Mouse (Mus musculus) midbrain, embryonic 11.5 days (tissue): ENCODE results near the gene Ckm. TPM values are rescaled to one million over a fixed set of nuclear protein-coding genes. Genes with fewer than 3 reads are reported as not detected.
A peak's percentile ranks its signal among the peaks of the same experiment; 100 is the strongest.

ENCODE experiments used
- ATAC-seq: fragments of 200-750 bp; cut with Nextera tagmentation; 2 replicates; pipeline ENCODE4 v1.8.0; 2017; ENCODE audit warnings: moderate TSS enrichment, moderate library complexity; ENCODE audit not compliant: low FRiP score
- DNase-seq: peaks from one replicate; pipeline ENCODE4 v3.0.0; 2015; ENCODE audit warnings: low spot score; ENCODE audit errors: missing footprints
- H3K27ac ChIP-seq: fragments of 300-500 bp; sonication (generic); 2 replicates; pipeline ENCODE4 v1.5.1; 2014; ENCODE audit warnings: low read depth, low read length
- H3K27me3 ChIP-seq: fragments of 300-500 bp; sonication (generic); 2 replicates; pipeline ENCODE4 v1.6.1; 2014; ENCODE audit warnings: mild to moderate bottlenecking, low read length, moderate library complexity, mixed read lengths; ENCODE audit not compliant: control insufficient read depth, insufficient read depth
- H3K36me3 ChIP-seq: fragments of 300-500 bp; sonication (generic); 2 replicates; pipeline ENCODE4 v1.6.1; 2014; ENCODE audit warnings: mild to moderate bottlenecking, low read length, moderate library complexity, mixed read lengths; ENCODE audit not compliant: control insufficient read depth, insufficient read depth
- H3K4me1 ChIP-seq: fragments of 300-500 bp; sonication (generic); 2 replicates; pipeline ENCODE4 v1.6.1; 2014; ENCODE audit warnings: low read length; ENCODE audit not compliant: control insufficient read depth, insufficient read depth
- H3K4me2 ChIP-seq: fragments of 300-500 bp; sonication (generic); 2 replicates; pipeline ENCODE4 v1.6.1; 2014; ENCODE audit warnings: mild to moderate bottlenecking, moderate library complexity
- H3K4me3 ChIP-seq: fragments of 300-500 bp; sonication (generic); 2 replicates; pipeline ENCODE4 v1.5.1; 2014; ENCODE audit warnings: low read depth, low read length
- H3K9ac ChIP-seq: fragments of 300-500 bp; sonication (generic); 2 replicates; pipeline ENCODE4 v1.6.1; 2014; ENCODE audit warnings: low read length
- H3K9me3 ChIP-seq: fragments of 300-500 bp; sonication (generic); 2 replicates; pipeline ENCODE4 v1.6.1; 2016; ENCODE audit warnings: low read length; ENCODE audit not compliant: control insufficient read depth
- WGBS: fragments of 180-500 bp; shearing (Covaris S2); extraction: QIAGEN DNeasy Blood & Tissue Kit; methylation state at CpG from one replicate; pipeline ENCODE4 v1.1.7; 2014; 5-methylcytosine and 5-hydroxymethylcytosine counted together
- polyA plus RNA-seq: library from polyadenylated mRNA; unstranded; fragments of >200 nt; fragmentation: Nextera tagmentation; extraction: Ambion mirVana; gene quantifications from 2 replicates; pipeline ENCODE4 v1.2.1, GENCODE M21; 2014

Gene Ckm
- polyA plus RNA-seq, 1 experiment from 2014 or later, result not detected

GRCm38 (mm10) chr7:19378049-19378448, 26.5 kb upstream of the Ckm start:
- no peaks in the 10 kb centered on the region for H3K27me3 ChIP-seq
- no peak overlapping the region for H3K4me2 ChIP-seq
- no peak overlapping the region for H3K4me3 ChIP-seq
- 66% methylated on average over 8 of the region's 8 CpGs for WGBS
- peaks cover 7% of the 10 kb centered on the region for H3K4me1 ChIP-seq
- no peaks in the 10 kb centered on the region for H3K9me3 ChIP-seq
- DNase-seq (peak; percentile 75), ATAC-seq (no peak)
- no peak overlapping the region for H3K9ac ChIP-seq
- H3K27ac ChIP-seq, result no peak overlapping the region
- no peaks in the 10 kb centered on the region; the same call in 1 of the 2 replicates for H3K36me3 ChIP-seq

- 7% methylated on average over 47 of the region's 48 CpGs for WGBS
- DNase-seq, result peak; percentile 100
- Histone ChIP-seq H3K4me3 (peak within 1 kb of the TSS; percentile 98), H3K4me1 (peaks cover 10% of the 10 kb centered on the region), H3K9me3 (no peaks in the 10 kb centered on the region), H3K36me3 (peaks cover 12% of the 10 kb centered on the region), H3K9ac (peak within 1 kb of the TSS; percentile 87), H3K4me2 (peak within 1 kb of the TSS; percentile 92), H3K27ac (no peak within 1 kb of the TSS; the same call in 1 of the 2 replicates), H3K27me3 (no peaks in the 10 kb centered on the region)
- ATAC-seq, result peak; percentile 95
These were observed 23.0 kb upstream of the Ckm start, which contains the start of gene Ercc2 for GRCm38 (mm10) chr7:19381377-19382165. Ercc2 (plus strand) TSS chr7:19382010.

- H3K4me3 ChIP-seq, result peak overlapping the region; percentile 98
- H3K36me3 ChIP-seq, result peaks cover 18% of the 10 kb centered on the region
- DNase-seq, result peak; percentile 91
- H3K9me3 ChIP-seq, result no peaks in the 10 kb centered on the region
- H3K9ac ChIP-seq, result peak overlapping the region; percentile 87
- no peak overlapping the region; the same call in 1 of the 2 replicates for H3K27ac ChIP-seq
- peaks cover 10% of the 10 kb centered on the region for H3K4me1 ChIP-seq
- peak; percentile 70; the same call in 1 of the 2 replicates for ATAC-seq
- H3K4me2 ChIP-seq, result peak overlapping the region; percentile 92
- no peaks in the 10 kb centered on the region for H3K27me3 ChIP-seq
- WGBS, result under 1% methylated on average over 27 of the region's 37 CpGs
These were observed 22.4 kb upstream of the Ckm start for GRCm38 (mm10) chr7:19382166-19382541.

GRCm38 (mm10) chr7:19383708-19384107, 20.9 kb upstream of the Ckm start:
- H3K9me3 ChIP-seq, result no peaks in the 10 kb centered on the region
- peaks cover 21% of the 10 kb centered on the region for H3K36me3 ChIP-seq
- no peak overlapping the region for H3K9ac ChIP-seq
- H3K4me3 ChIP-seq, result no peak overlapping the region
- H3K27me3 ChIP-seq, result no peaks in the 10 kb centered on the region
- ATAC-seq (no peak), DNase-seq (no peak)
- H3K27ac ChIP-seq, result no peak overlapping the region
- WGBS, result 94% methylated on average over 9 of the region's 9 CpGs
- no peak overlapping the region for H3K4me2 ChIP-seq
- H3K4me1 ChIP-seq, result peaks cover 16% of the 10 kb centered on the region

- H3K4me3 ChIP-seq, result no peak overlapping the region
- peaks cover 46% of the 10 kb centered on the region for H3K36me3 ChIP-seq
- H3K27me3 ChIP-seq, result no peaks in the 10 kb centered on the region
- peaks cover 12% of the 10 kb centered on the region for H3K4me1 ChIP-seq
- WGBS, result 64% methylated on average over 10 of the region's 10 CpGs
- no peak for DNase-seq
- H3K9me3 ChIP-seq, result no peaks in the 10 kb centered on the region
- peak; percentile 73 for ATAC-seq
- no peak overlapping the region for H3K4me2 ChIP-seq
- H3K27ac ChIP-seq, result peak overlapping the region; percentile 57
- H3K9ac ChIP-seq, result no peak overlapping the region; the same call in 1 of the 2 replicates
These were observed 15.7 kb upstream of the Ckm start for GRCm38 (mm10) chr7:19388699-19389413.

- Histone ChIP-seq H3K4me1 (peaks cover 3% of the 10 kb centered on the region; the same call in 1 of the 2 replicates), H3K9me3 (no peaks in the 10 kb centered on the region), H3K4me3 (no peak overlapping the region), H3K36me3 (peaks cover 36% of the 10 kb centered on the region), H3K27me3 (peaks cover 6% of the 10 kb centered on the region), H3K4me2 (no peak overlapping the region), H3K27ac (no peak overlapping the region), H3K9ac (no peak overlapping the region)
- WGBS, result 92% methylated on average over 8 of the region's 8 CpGs
- no peak for ATAC-seq
- DNase-seq, result peak; percentile 54
These were observed 10.1 kb upstream of the Ckm start for GRCm38 (mm10) chr7:19394484-19394883.

GRCm38 (mm10) chr7:19399496-19400280, 4.9 kb upstream of the Ckm start:
- Histone ChIP-seq H3K27me3 (peaks cover 30% of the 10 kb centered on the region), H3K9ac (peak overlapping the region; percentile 42), H3K36me3 (peaks cover 4% of the 10 kb centered on the region), H3K9me3 (0 out of 2 replicates have a peak, but pooled peaks cover 2% of the 10 kb centered on the region), H3K4me3 (peak overlapping the region; percentile 19), H3K27ac (no peak overlapping the region), H3K4me1 (peaks cover 9% of the 10 kb centered on the region; the same call in 1 of the 2 replicates), H3K4me2 (peak overlapping the region; percentile 41)
- ATAC-seq (peak; percentile 29; the same call in 1 of the 2 replicates), DNase-seq (peak; percentile 91)
- WGBS, result 2% methylated on average over 27 of the region's 27 CpGs

GRCm38 (mm10) chr7:19400946-19401345, 3.6 kb upstream of the Ckm start:
- WGBS, result 83% methylated on average over 4 of the region's 4 CpGs
- Histone ChIP-seq H3K36me3 (no peaks in the 10 kb centered on the region), H3K4me3 (no peak overlapping the region), H3K4me1 (peaks cover 10% of the 10 kb centered on the region; the same call in 1 of the 2 replicates), H3K4me2 (no peak overlapping the region), H3K27ac (no peak overlapping the region), H3K27me3 (peaks cover 34% of the 10 kb centered on the region), H3K9me3 (0 out of 2 replicates have a peak, but pooled peaks cover 2% of the 10 kb centered on the region), H3K9ac (no peak overlapping the region)
- ATAC-seq (no peak), DNase-seq (peak; percentile 80)
